Mouse (Mus musculus) heart, adult 2 months (tissue): ENCODE results near the gene Sgpp1.

Experiments used
- CTCF ChIP-seq: fragments of 200-600 bp; IDR thresholded peaks from 2 replicates; pipeline ENCODE4 v1.8.1; 2022; ENCODE audit warnings: antibody characterized with exemption, mild to moderate bottlenecking, moderate library complexity
- POLR2A ChIP-seq: fragments of 200-500 bp; IDR thresholded peaks from 2 replicates; pipeline ENCODE4 v1.6.1; 2011; ENCODE audit warnings: mild to moderate bottlenecking, low read depth, low read length, control low read depth; ENCODE audit not compliant: insufficient read depth

DNA sequence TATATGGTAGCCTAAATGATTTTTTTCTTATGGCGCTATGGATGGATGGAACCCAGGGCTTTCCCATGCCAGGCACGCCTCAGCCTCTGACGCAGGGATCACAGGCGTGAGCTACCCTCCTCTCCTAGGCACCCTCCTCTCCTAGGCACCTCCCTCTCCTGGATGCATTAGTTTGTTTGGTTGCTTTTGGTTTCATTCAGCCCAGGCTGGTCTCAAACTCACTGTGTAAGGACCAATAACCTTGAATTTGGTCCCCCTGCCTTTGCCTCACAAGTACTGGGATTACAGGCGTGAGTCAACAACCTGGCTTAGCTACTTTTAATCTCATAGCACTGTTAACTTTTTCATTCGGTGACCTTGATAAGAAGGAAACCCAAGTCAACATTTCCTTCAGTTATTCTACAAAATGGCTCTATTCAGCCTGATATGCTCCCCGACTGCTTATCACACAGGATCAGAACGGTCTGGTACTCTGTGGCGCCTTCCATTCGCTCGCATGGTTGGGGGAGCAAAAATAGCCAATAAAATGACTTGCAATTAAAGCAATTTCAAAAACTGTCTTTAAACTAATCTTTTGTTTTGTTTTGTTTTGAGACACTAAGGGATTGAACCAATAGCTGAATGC, 11.6 kb downstream of the Sgpp1 start:
- no peak for TF ChIP-seq CTCF
- TF ChIP-seq POLR2A: no peak
